Mouse (Mus musculus) CH12.LX (cell line): Measurements from ENCODE around the gene Creb5. TPM values are rescaled to one million over a fixed set of nuclear protein-coding genes. Genes with fewer than 3 reads are reported as not detected.
A peak's percentile ranks its signal among the peaks of the same experiment; 100 is the strongest.

Experiments
- DNase-seq: peaks from one replicate; pipeline ENCODE4 v3.0.0-alpha.2; 2013; ENCODE audit errors: extremely low read depth
- H3K27ac ChIP-seq: 2 replicates; pipeline ENCODE4 v1.5.1; 2012; ENCODE audit warnings: low read depth, mild to moderate bottlenecking, control low read depth, moderate library complexity; ENCODE audit not compliant: insufficient read depth
- H3K27me3 ChIP-seq: replicated peaks from 2 replicates; pipeline ENCODE3; 2012; ENCODE audit warnings: inconsistent platforms
- H3K36me3 ChIP-seq, 2 experiments: replicated peaks in 1 of 2; 2 replicates each; pipeline versions ENCODE3 to v1.6.1; 2012; ENCODE audit warnings: inconsistent platforms in 1 of 2, low read length in 1 of 2, mild to moderate bottlenecking in 1 of 2, mixed read lengths in 1 of 2, moderate library complexity in 1 of 2; ENCODE audit not compliant: control insufficient read depth in 1 of 2, insufficient read depth in 1 of 2
- H3K4me1 ChIP-seq, 2 experiments: 2 replicates each; pipeline ENCODE4 v1.6.1; 2012; ENCODE audit warnings: inconsistent platforms in 1 of 2, moderate library complexity in 1 of 2; ENCODE audit not compliant: insufficient read depth in 2 of 2, control insufficient read depth in 1 of 2
- H3K4me2 ChIP-seq: 2 replicates; pipeline ENCODE4 v1.6.1; 2012; ENCODE audit warnings: low read depth, mild to moderate bottlenecking, control low read depth; ENCODE audit not compliant: poor library complexity, insufficient read depth, severe bottlenecking
- H3K4me3 ChIP-seq, 3 experiments: fragments of 150-350 bp in 1 of 3; sonication (generic) in 1 of 3; replicated peaks in 1 of 3; 2 replicates each; pipeline versions ENCODE3 to v1.5.1; 2011 to 2012; ENCODE audit warnings: low read depth in 2 of 3, low read length in 2 of 3, mild to moderate bottlenecking in 2 of 3, moderate library complexity in 2 of 3, control low read depth in 1 of 3, improper control_type of control experiment in 1 of 3, inconsistent platforms in 1 of 3, mixed read lengths in 1 of 3; ENCODE audit not compliant: poor library complexity in 1 of 3
- H3K79me2 ChIP-seq: replicated peaks from 2 replicates; pipeline ENCODE4 v1.6.1; 2012; ENCODE audit warnings: mild to moderate bottlenecking, moderate library complexity; ENCODE audit not compliant: control insufficient read depth, poor library complexity, insufficient read depth, severe bottlenecking; ENCODE audit errors: extremely low read depth
- H3K9ac ChIP-seq: 2 replicates; pipeline ENCODE4 v1.6.1; 2012; ENCODE audit warnings: low read depth, mild to moderate bottlenecking, control low read depth, moderate library complexity; ENCODE audit not compliant: insufficient read depth
- H3K9me3 ChIP-seq: replicated peaks from 2 replicates; pipeline ENCODE3; 2012; ENCODE audit warnings: low read length, inconsistent platforms, mixed read lengths
- CHD1 ChIP-seq: IDR thresholded peaks from 2 replicates; pipeline ENCODE4 v1.6.1; 2012; ENCODE audit warnings: low read depth, low read length, improper control_type of control experiment, inconsistent platforms
- CHD2 ChIP-seq: IDR thresholded peaks from 2 replicates; pipeline ENCODE4 v1.6.1; 2011; ENCODE audit warnings: low read length, improper control_type of control experiment
- CTCF ChIP-seq, 2 experiments: IDR thresholded peaks in 1 of 2; conservative IDR thresholded peaks in 1 of 2; 2 replicates each; pipeline ENCODE4 v1.5.1; 2011 to 2012; ENCODE audit warnings: low read depth in 2 of 2, low read length in 2 of 2, improper control_type of control experiment in 1 of 2, inconsistent platforms in 1 of 2, mild to moderate bottlenecking in 1 of 2, moderate library complexity in 1 of 2
- ETS1 ChIP-seq: conservative IDR thresholded peaks from 2 replicates; pipeline ENCODE4 v1.6.1; 2012; ENCODE audit warnings: low read depth, mild to moderate bottlenecking, inconsistent platforms, low read length, improper control_type of control experiment, moderate library complexity
- HCFC1 ChIP-seq: IDR thresholded peaks from 2 replicates; pipeline ENCODE4 v1.6.1; 2012; ENCODE audit warnings: low read depth, mild to moderate bottlenecking, inconsistent platforms, low read length, improper control_type of control experiment
- MAFK ChIP-seq: IDR thresholded peaks from 2 replicates; pipeline ENCODE4 v1.6.1; 2011; ENCODE audit warnings: low read length, improper control_type of control experiment; ENCODE audit not compliant: insufficient replicate concordance
- MAX ChIP-seq: IDR thresholded peaks from 2 replicates; pipeline ENCODE4 v1.6.1; 2011; ENCODE audit warnings: low read length, improper control_type of control experiment
- MEF2A ChIP-seq: IDR thresholded peaks from 2 replicates; pipeline ENCODE4 v1.6.1; 2014; ENCODE audit warnings: low read depth, mild to moderate bottlenecking, inconsistent platforms, low read length, improper control_type of control experiment, borderline replicate concordance
- MYC ChIP-seq: IDR thresholded peaks from 2 replicates; pipeline ENCODE4 v1.6.1; 2011; ENCODE audit warnings: low read depth, mild to moderate bottlenecking, improper control_type of control experiment, low read length
- NELFE ChIP-seq: IDR thresholded peaks from 2 replicates; pipeline ENCODE4 v1.6.1; 2011; ENCODE audit warnings: low read depth, low read length, improper control_type of control experiment
- PAX5 ChIP-seq: IDR thresholded peaks from 2 replicates; pipeline ENCODE4 v1.6.1; 2012; ENCODE audit warnings: low read length, inconsistent platforms, mixed read lengths
- POLR2A ChIP-seq: IDR thresholded peaks from 2 replicates; pipeline ENCODE4 v1.6.1; 2011; ENCODE audit warnings: low read depth, mild to moderate bottlenecking, improper control_type of control experiment, low read length
- RAD21 ChIP-seq: IDR thresholded peaks from 2 replicates; pipeline ENCODE4 v1.6.1; 2011; ENCODE audit warnings: low read depth, mild to moderate bottlenecking, low read length, improper control_type of control experiment, moderate library complexity
- RCOR1 ChIP-seq: conservative IDR thresholded peaks from 2 replicates; pipeline ENCODE4 v1.6.1; 2012; ENCODE audit warnings: low read depth, mild to moderate bottlenecking, inconsistent platforms, low read length, improper control_type of control experiment
- TBP ChIP-seq: conservative IDR thresholded peaks from 2 replicates; pipeline ENCODE4 v1.6.1; 2011; ENCODE audit warnings: low read depth, low read length, improper control_type of control experiment
- UBTF ChIP-seq: IDR thresholded peaks from 2 replicates; pipeline ENCODE4 v1.6.1; 2012; ENCODE audit warnings: low read depth, mild to moderate bottlenecking, inconsistent platforms, low read length, improper control_type of control experiment, moderate library complexity
- USF1 ChIP-seq: IDR thresholded peaks from 2 replicates; pipeline ENCODE4 v1.6.1; 2014; ENCODE audit warnings: low read depth, mild to moderate bottlenecking, inconsistent platforms, low read length, improper control_type of control experiment
- ZC3H11A ChIP-seq: IDR thresholded peaks from 2 replicates; pipeline ENCODE4 v1.6.1; 2012; ENCODE audit warnings: low read depth, mild to moderate bottlenecking, inconsistent platforms, low read length, improper control_type of control experiment
- ZMIZ1 ChIP-seq: IDR thresholded peaks from 2 replicates; pipeline ENCODE4 v1.6.1; 2012; ENCODE audit warnings: low read depth, mild to moderate bottlenecking, inconsistent platforms, low read length, improper control_type of control experiment
- ZNF384 ChIP-seq: IDR thresholded peaks from 2 replicates; pipeline ENCODE4 v1.6.1; 2012; ENCODE audit warnings: low read depth, low read length, improper control_type of control experiment, inconsistent platforms
- dilution Hi-C: fragments of 300-500 bp; cut with MboI; formaldehyde crosslinking; loops from 2 replicates; pipeline ENCODE4 v1.14.3; 2020; ENCODE audit warnings: low sequenced_read_pairs; ENCODE audit not compliant: extremely low pct_unique_long_range_greater_than_20kb, extremely low pct_ligation_motif_present
- in situ Hi-C: fragments of 300-500 bp; cut with MboI; formaldehyde crosslinking; loops from 3 replicates; pipeline ENCODE4 v1.14.3; 2019; ENCODE audit warnings: low sequenced_read_pairs, low pct_ligation_motif_present, low pct_unique_long_range_greater_than_20kb, mixed read lengths
- polyA plus RNA-seq: library from polyadenylated mRNA; unstranded; fragments of >175 nt; gene quantifications from 2 replicates; pipeline ENCODE4 v1.2.1, GENCODE M21; 2012; ENCODE audit warnings: low read depth; ENCODE audit not compliant: insufficient read length
- total RNA-seq, 2 experiments: library from RNA; depleted of rRNA; stranded (reverse); fragments of 300-350 nt in 1 of 2; fragments of >200 nt in 1 of 2; gene quantifications; 2 replicates each; pipeline ENCODE4 v1.2.3; 2012 to 2014

The Creb5 gene
- total and polyA plus RNA-seq, 3 experiments = 0.68 to 2.1 (median 0.86) TPM

DNA sequence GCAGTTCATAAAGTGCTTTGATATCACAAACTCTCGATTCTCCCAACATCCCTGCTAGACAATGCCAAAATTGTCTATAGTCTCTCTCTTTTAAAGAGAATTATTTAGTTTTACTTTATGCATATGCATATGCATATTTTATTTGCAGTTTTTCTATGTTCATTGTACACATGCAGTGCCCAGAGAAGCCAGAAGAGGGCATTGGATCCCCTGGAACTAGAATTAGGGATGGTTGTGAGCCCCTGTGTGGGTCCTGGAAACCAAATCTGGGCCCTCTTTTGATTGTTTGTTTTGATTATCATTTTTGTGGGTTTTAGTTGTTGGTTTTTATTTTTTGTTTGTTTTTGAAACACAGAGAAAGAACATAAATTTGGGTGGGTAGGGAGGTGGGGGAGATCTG lies 69.3 kb downstream of the Creb5 start:
- in situ Hi-C loops = no loop called here
- H3K4me3 ChIP-seq = no peak overlapping the region

DNA sequence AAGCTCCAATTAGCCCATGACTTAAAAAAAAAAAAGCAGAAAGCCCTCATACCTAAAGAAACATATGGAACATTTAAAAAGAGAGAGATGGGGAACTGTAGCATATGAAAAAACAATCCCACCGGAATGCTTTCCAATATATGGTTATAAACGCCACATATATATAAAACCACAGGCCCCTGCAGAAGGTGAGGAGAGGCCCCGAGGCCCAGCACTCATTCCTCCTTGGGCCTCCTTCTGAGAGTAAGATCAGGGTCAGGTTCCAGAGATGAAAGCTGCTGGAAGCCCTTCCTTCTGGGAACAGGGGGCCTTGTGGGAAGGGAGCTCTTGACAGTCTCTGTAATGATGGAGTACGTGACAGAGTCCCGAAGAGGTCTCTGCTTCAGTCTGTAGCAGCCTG lies 76.5 kb downstream of the Creb5 start:
- no peak overlapping the region for H3K27ac ChIP-seq
- no peak overlapping the region for H3K9ac ChIP-seq
- H3K27me3 ChIP-seq = no peaks in the 10 kb centered on the region
- dilution Hi-C loops = no loop called here
- no peak for DNase-seq
- H3K4me1 ChIP-seq = 0 out of 4 replicates have a peak, but pooled peaks cover 0 to 3% of the 10 kb centered on the region in 2 experiments
- H3K4me2 ChIP-seq = no peak overlapping the region
- TF ChIP-seq CTCF (conservative IDR thresholded peaks at IDR 0.05 in 1 of 2, IDR thresholded peaks at IDR 0.05 in 1 of 2; ENCODE audit: low read depth in 2 of 2, low read length in 2 of 2) = no peak
- no peak for TF ChIP-seq MAX
- no peak for TF ChIP-seq NELFE
- no peak for TF ChIP-seq PAX5
- no peak for TF ChIP-seq ZNF384
- no peak for TF ChIP-seq RAD21
- TF ChIP-seq MAFK = no peak
- TF ChIP-seq, all 38 proteins: peak for 0
- Histone ChIP-seq H3K36me3 (no peaks in the 10 kb centered on the region), H3K9me3 (no peaks in the 10 kb centered on the region), H3K79me2 (no peaks in the 10 kb centered on the region), H3K4me3 (no peak overlapping the region)
- in situ Hi-C loops = no loop called here

More for the DNA sequence above, 69.3 kb downstream of the Creb5 start:
- 0 out of 4 replicates have a peak, but pooled peaks cover 0 to 3% of the 10 kb centered on the region in 2 experiments for H3K4me1 ChIP-seq
- dilution Hi-C loops = no loop called here
- H3K79me2 ChIP-seq = no peaks in the 10 kb centered on the region
- H3K4me2 ChIP-seq = no peak overlapping the region
- H3K36me3 ChIP-seq = no peaks in the 10 kb centered on the region
- no peak for DNase-seq
- no peaks in the 10 kb centered on the region for H3K9me3 ChIP-seq
- H3K9ac ChIP-seq = no peak overlapping the region
- no peaks in the 10 kb centered on the region for H3K27me3 ChIP-seq
- TF ChIP-seq POLR2A (no peak), CTCF (conservative IDR thresholded peaks at IDR 0.05 in 1 of 2, IDR thresholded peaks at IDR 0.05 in 1 of 2; ENCODE audit: low read depth in 2 of 2, low read length in 2 of 2) (peak in 1 of 2 experiments; percentile 40; a peak in 2 of 4 replicates), CHD2 (no peak), UBTF (no peak), TBP (no peak), RAD21 (peak; percentile 26)
- H3K27ac ChIP-seq = no peak overlapping the region

DNA sequence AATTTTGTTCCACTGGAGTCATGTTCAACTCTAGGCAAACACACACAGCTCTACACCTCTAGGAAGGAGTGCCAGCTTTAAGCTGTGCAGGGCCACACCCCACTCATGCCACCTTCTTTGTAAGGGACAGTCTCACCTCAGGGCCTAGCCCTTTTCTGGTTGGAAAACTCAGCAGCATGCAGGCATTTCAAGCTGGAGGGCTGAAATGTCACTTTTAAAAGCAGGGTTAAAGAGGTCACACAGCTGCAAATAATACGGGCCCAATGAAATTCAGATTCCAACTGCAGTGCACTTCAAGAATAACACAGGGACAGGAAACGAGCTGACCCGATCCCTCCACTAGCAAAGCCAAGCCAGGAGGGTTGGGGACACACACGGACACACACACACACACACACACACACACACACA lies 76.9 kb downstream of the Creb5 start:
- in situ Hi-C loops (no loop called here), dilution Hi-C loops (no loop called here)
- Histone ChIP-seq H3K79me2 (no peaks in the 10 kb centered on the region), H3K4me3 (no peak overlapping the region), H3K4me1 (peaks cover 2 to 3% of the 10 kb centered on the region in 2 experiments; a peak in 2 of 4 replicates), H3K4me2 (no peak overlapping the region), H3K36me3 (no peaks in the 10 kb centered on the region), H3K9ac (no peak overlapping the region), H3K9me3 (no peaks in the 10 kb centered on the region), H3K27ac (no peak overlapping the region), H3K27me3 (no peaks in the 10 kb centered on the region)
- no peak for DNase-seq
- no peak for TF ChIP-seq PAX5
- TF ChIP-seq TBP = no peak
- TF ChIP-seq MYC = no peak
- no peak for TF ChIP-seq ZMIZ1
- no peak for TF ChIP-seq MAFK
- no peak for TF ChIP-seq ZC3H11A
- no peak for TF ChIP-seq RCOR1
- no peak for TF ChIP-seq CTCF (conservative IDR thresholded peaks at IDR 0.05 in 1 of 2, IDR thresholded peaks at IDR 0.05 in 1 of 2; ENCODE audit: low read depth in 2 of 2, low read length in 2 of 2)
- TF ChIP-seq ETS1 = no peak
- TF ChIP-seq CHD1 = no peak
- TF ChIP-seq USF1 = no peak
- no peak for TF ChIP-seq UBTF
- TF ChIP-seq HCFC1 = no peak
- no peak for TF ChIP-seq MEF2A
